Mouse (Mus musculus) hindbrain, embryonic 16.5 days (tissue): ENCODE data around the gene Ddx21. TPM values are rescaled to one million over a fixed set of nuclear protein-coding genes. Genes with fewer than 3 reads are reported as not detected.
A peak's percentile ranks its signal among the peaks of the same experiment; 100 is the strongest.
"Not testable (repeated sequence)": the region's sequence is repeated elsewhere in the genome, so short reads cannot be mapped to it uniquely, and the experiment has no call there.

Source experiments
- ATAC-seq: fragments of 200-750 bp; cut with Nextera tagmentation; 2 replicates; pipeline ENCODE4 v1.8.0; 2017; ENCODE audit warnings: moderate TSS enrichment, moderate library complexity
- H3K27ac ChIP-seq: fragments of 300-500 bp; sonication (generic); 2 replicates; pipeline ENCODE4 v1.5.1; 2014; ENCODE audit warnings: low read depth, mild to moderate bottlenecking, control low read depth, low read length, moderate library complexity
- H3K27me3 ChIP-seq: fragments of 300-500 bp; sonication (generic); replicated peaks from 2 replicates; pipeline ENCODE4 v1.6.1; 2014; ENCODE audit warnings: low read length; ENCODE audit not compliant: control insufficient read depth, insufficient read depth
- H3K36me3 ChIP-seq: fragments of 300-500 bp; sonication (generic); 2 replicates; pipeline ENCODE4 v1.6.1; 2014; ENCODE audit warnings: mild to moderate bottlenecking, low read length, moderate library complexity, mixed read lengths; ENCODE audit not compliant: control insufficient read depth, insufficient read depth
- H3K4me1 ChIP-seq: fragments of 300-500 bp; sonication (generic); 2 replicates; pipeline ENCODE4 v1.6.1; 2014; ENCODE audit warnings: low read depth, low read length; ENCODE audit not compliant: control insufficient read depth, insufficient read depth
- H3K4me2 ChIP-seq: fragments of 300-500 bp; sonication (generic); 2 replicates; pipeline ENCODE4 v1.6.1; 2014; ENCODE audit warnings: mild to moderate bottlenecking, low read length, control low read depth, moderate library complexity
- H3K4me3 ChIP-seq: fragments of 300-500 bp; sonication (generic); 2 replicates; pipeline ENCODE4 v1.5.1; 2014; ENCODE audit warnings: mild to moderate bottlenecking, low read length, control low read depth, moderate library complexity
- H3K9ac ChIP-seq: fragments of 300-500 bp; sonication (generic); 2 replicates; pipeline ENCODE4 v1.6.1; 2014; ENCODE audit warnings: low read depth, mild to moderate bottlenecking, control low read depth, low read length, moderate library complexity
- H3K9me3 ChIP-seq: fragments of 300-500 bp; sonication (generic); 2 replicates; pipeline ENCODE4 v1.6.1; 2014; ENCODE audit warnings: mild to moderate bottlenecking, low read length, moderate library complexity; ENCODE audit not compliant: control insufficient read depth
- WGBS: fragments of 180-500 bp; shearing (Covaris S2); extraction: QIAGEN DNeasy Blood & Tissue Kit; methylation state at CpG from one replicate; pipeline ENCODE4 v1.1.7; 2014; 5-methylcytosine and 5-hydroxymethylcytosine counted together
- polyA plus RNA-seq: library from polyadenylated mRNA; unstranded; fragments of >200 nt; fragmentation: Nextera tagmentation; extraction: Ambion mirVana; gene quantifications from 2 replicates; pipeline ENCODE4 v1.2.1, GENCODE M21; 2015

Ddx21 gene
- polyA plus RNA-seq, 1 experiment from 2014 or later = 10.6 TPM

DNA sequence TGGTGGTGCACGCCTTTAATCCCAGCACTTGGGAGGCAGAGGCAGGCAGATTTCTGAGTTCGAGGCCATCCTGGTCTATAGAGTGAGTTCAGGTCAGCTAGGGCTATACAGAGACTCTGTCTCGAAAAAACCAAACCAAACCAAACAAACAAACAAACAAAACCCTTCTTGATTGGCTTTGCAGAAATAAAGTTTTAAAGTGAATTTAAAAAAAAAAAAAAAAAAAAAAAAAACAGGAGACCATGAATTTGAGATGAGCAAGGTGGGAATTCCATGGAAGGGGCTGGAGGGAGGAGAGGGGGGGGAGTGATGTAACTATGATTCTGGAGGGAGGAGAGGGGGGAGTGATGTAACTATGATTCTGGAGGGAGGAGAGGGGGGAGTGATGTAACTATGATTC is 2.8 kb downstream of the Ddx21 start:
- not testable (repeated sequence) for H3K9ac ChIP-seq, H3K27me3 ChIP-seq, H3K4me2 ChIP-seq, ATAC-seq, H3K27ac ChIP-seq, H3K9me3 ChIP-seq, H3K4me3 ChIP-seq
- H3K4me1 ChIP-seq = peaks cover 17% of the 10 kb centered on the region
- WGBS = 94% methylated on average over 3 of the region's 3 CpGs
- peaks cover 20% of the 10 kb centered on the region for H3K36me3 ChIP-seq

DNA sequence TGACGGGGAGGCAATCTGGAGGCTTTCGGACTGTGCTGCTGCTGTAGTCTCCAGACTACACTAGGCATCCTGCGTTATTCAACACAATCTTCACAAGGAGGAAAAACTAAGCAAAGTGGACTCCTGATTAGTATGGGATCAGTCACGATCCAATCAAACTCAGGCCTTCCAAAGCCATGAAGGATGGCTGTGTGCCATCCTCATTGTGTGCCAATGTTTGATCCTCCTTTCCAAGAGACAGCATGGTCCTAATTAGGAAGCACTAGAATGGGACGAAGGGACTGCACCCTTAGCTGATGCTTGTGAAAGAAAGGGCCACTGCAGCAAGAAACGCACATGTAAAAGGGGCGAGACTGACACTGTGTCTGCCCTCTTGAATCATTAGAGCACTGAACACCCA is 9.6 kb downstream of the Ddx21 start:
- no peak for ATAC-seq
- WGBS = 85% methylated on average over 7 of the region's 7 CpGs
- H3K4me3 ChIP-seq = no peak overlapping the region

GRCm38 (mm10) chr10:62590200-62590599 is 11.9 kb downstream of the Ddx21 start:
- no peaks in the 10 kb centered on the region for H3K27me3 ChIP-seq

More for the DNA sequence above, 9.6 kb downstream of the Ddx21 start:
- no peak overlapping the region for H3K27ac ChIP-seq
- no peaks in the 10 kb centered on the region for H3K4me1 ChIP-seq
- no peaks in the 10 kb centered on the region for H3K9me3 ChIP-seq
- H3K36me3 ChIP-seq = peaks cover 45% of the 10 kb centered on the region
- H3K27me3 ChIP-seq = no peaks in the 10 kb centered on the region
- no peak overlapping the region for H3K9ac ChIP-seq
- no peak overlapping the region for H3K4me2 ChIP-seq

DNA sequence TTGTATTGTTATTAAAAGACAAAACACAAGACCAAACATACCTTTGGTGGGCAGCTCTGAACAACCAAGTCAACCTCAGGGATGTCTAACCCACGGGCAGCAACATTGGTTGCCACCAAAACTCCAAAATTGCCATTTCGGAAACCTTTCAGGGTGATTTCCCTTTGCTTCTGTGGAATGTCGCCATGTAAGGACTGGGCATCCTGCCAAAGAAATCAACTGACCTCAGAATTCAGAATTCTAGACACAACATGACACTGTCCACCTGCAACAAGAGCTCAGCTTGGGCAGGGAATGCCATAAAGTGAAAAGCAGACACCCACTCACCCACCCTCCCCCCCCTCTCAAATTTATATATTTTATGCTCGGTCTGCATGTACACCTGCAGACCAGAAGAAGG is 13.5 kb downstream of the Ddx21 start:
- no peaks in the 10 kb centered on the region for H3K9me3 ChIP-seq
- H3K9ac ChIP-seq = no peak overlapping the region
- no peak overlapping the region for H3K4me3 ChIP-seq
- H3K4me2 ChIP-seq = no peak overlapping the region
- no peak for ATAC-seq
- H3K36me3 ChIP-seq = peaks cover 50% of the 10 kb centered on the region
- H3K27ac ChIP-seq = no peak overlapping the region
- no peaks in the 10 kb centered on the region for H3K27me3 ChIP-seq
- 74% methylated on average over 4 of the region's 4 CpGs for WGBS
- H3K4me1 ChIP-seq = no peaks in the 10 kb centered on the region

More at GRCm38 (mm10) chr10:62590200-62590599, 11.9 kb downstream of the Ddx21 start:
- WGBS = 28% methylated on average over 6 of the region's 6 CpGs
- no peak overlapping the region for H3K4me2 ChIP-seq
- H3K9me3 ChIP-seq = no peaks in the 10 kb centered on the region
- H3K9ac ChIP-seq = no peak overlapping the region
- H3K27ac ChIP-seq = peak overlapping the region; percentile 36; the same call in 1 of the 2 replicates
- ATAC-seq = peak; percentile 89
- no peak overlapping the region for H3K4me3 ChIP-seq
- H3K4me1 ChIP-seq = no peaks in the 10 kb centered on the region
- H3K36me3 ChIP-seq = peaks cover 46% of the 10 kb centered on the region

DNA sequence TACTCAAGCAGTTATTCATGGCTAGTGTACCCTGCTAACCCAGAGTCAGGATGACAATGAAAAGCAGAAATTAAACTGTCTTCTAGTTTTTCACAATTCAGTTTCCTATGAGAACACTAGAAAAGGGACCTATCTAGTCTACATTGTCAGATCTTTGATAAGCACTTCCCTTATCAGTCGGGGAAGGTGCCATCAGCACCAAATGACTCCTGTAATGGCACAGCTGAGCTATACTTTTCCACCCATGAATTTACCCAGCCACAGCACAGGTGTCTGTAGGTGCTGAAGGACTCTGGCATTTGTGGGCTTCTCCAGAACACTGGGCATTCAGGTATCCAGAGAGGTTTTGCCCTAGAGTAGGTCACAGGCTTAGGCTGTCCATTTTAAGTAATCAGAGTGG is 18.8 kb downstream of the Ddx21 start:
- Histone ChIP-seq H3K4me3 (no peak overlapping the region), H3K9me3 (no peaks in the 10 kb centered on the region), H3K4me2 (no peak overlapping the region), H3K4me1 (peaks cover 3% of the 10 kb centered on the region; the same call in 1 of the 2 replicates), H3K27ac (no peak overlapping the region), H3K36me3 (peaks cover 48% of the 10 kb centered on the region), H3K9ac (no peak overlapping the region), H3K27me3 (no peaks in the 10 kb centered on the region)
- WGBS = 85% methylated on average over 1 of the region's 1 CpGs
- ATAC-seq = no peak

- Histone ChIP-seq H3K27ac (no peak overlapping the region), H3K4me1 (peaks cover 3% of the 10 kb centered on the region; the same call in 1 of the 2 replicates), H3K9me3 (no peaks in the 10 kb centered on the region), H3K27me3 (no peaks in the 10 kb centered on the region), H3K4me3 (no peak overlapping the region), H3K4me2 (no peak overlapping the region), H3K9ac (no peak overlapping the region), H3K36me3 (peaks cover 43% of the 10 kb centered on the region)
- WGBS = 84% methylated on average over 7 of the region's 7 CpGs
- ATAC-seq = no peak
These were observed 19.4 kb downstream of the Ddx21 start for GRCm38 (mm10) chr10:62582701-62583100.

DNA sequence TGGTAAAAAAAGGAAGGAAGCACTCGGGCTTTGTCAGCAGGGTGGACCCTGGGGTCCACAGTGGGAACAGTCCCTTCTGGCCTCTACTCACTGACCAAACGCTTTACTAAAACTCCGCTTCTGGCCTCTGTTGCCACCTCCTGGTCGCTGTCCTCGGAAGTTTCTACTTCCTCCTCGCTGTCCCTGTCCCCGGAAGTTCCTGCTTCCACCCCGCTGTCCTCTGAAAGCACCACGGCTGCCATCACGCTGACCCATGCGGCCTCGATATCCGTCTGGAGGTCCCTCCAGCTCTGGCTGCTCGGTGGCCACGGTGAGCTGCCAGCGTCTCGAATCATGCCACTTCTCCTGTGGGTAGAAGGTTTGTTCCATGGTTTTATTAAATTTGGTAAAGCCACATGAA is 19.8 kb downstream of the Ddx21 start:
- WGBS = 92% methylated on average over 17 of the region's 17 CpGs
- Histone ChIP-seq H3K27ac (no peak overlapping the region), H3K9ac (no peak overlapping the region), H3K36me3 (peaks cover 39% of the 10 kb centered on the region), H3K4me1 (peaks cover 6% of the 10 kb centered on the region), H3K27me3 (no peaks in the 10 kb centered on the region), H3K4me3 (no peak overlapping the region), H3K9me3 (no peaks in the 10 kb centered on the region), H3K4me2 (no peak overlapping the region)
- no peak for ATAC-seq

DNA sequence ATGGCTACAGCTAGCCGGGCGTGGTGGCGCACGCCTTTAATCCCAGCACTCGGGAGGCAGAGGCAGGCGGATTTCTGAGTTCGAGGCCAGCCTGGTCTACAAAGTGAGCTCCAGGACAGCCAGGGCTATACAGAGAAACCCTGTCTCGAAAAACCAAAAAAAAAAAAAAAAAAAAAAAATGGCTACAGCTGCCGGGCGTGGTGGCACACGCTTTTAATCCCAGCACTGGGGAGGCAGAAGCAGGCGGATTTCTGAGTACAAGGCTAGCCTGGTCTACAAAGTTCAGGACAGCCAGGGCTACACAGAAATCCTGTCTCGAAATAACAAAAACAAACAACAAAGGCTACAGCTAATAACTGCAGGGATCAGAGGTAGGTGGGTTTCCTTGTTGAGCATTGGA is 23.0 kb downstream of the Ddx21 start:
- H3K4me1 ChIP-seq = peaks cover 16% of the 10 kb centered on the region
- ATAC-seq, H3K4me3 ChIP-seq, H3K27me3 ChIP-seq, H3K9ac ChIP-seq, H3K4me2 ChIP-seq, H3K27ac ChIP-seq, H3K9me3 ChIP-seq: not testable (repeated sequence)
- H3K36me3 ChIP-seq = peaks cover 29% of the 10 kb centered on the region
- WGBS = 92% methylated on average over 12 of the region's 13 CpGs

DNA sequence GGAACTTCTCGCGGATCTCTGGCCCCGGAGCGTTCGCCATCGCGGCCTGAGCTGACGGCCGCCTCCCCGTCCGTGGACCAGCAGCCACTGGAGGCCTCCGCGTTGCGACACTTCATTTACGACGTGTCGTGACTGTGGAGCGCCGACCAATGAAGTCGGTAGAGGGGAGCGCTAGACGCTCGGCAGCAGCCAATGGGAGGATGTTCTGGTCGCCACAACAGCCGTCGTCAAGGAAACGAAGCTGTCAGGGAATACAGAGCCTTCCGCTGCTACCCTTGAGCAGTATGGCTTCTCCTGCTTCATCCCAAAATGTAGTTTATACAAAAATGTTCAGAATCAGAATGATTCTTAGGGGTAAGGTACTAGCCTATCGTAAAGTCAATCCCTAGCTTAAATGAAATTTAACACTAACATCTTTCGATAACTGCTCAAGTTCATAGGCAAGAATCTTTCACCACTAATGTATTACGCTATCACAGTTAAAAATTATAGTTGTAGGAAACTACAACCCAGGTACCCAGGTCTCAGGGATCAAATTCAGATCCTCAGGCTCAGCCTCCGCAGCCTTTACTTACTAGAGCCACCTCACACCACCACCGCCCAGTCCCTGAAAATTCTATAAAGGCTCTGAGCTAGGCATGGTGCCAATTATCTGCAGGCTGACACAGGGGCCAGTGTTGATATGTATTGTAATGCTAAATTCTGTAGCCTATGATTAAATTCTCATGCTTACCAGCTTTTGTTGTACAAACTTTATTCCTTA is 23.6 kb downstream of the Ddx21 start, which contains the start of gene Kif1bp:
Kif1bp (minus strand) TSS at position 120 of the 763 bp plus-strand sequence.
- Histone ChIP-seq H3K4me3 (peak within 1 kb of the TSS; percentile 84), H3K27ac (peak within 1 kb of the TSS; percentile 87), H3K4me1 (peaks cover 16% of the 10 kb centered on the region), H3K27me3 (no peaks in the 10 kb centered on the region), H3K9ac (peak within 1 kb of the TSS; percentile 86), H3K36me3 (peaks cover 28% of the 10 kb centered on the region), H3K4me2 (peak within 1 kb of the TSS; percentile 78), H3K9me3 (no peaks in the 10 kb centered on the region)
- 5% methylated on average over 33 of the region's 33 CpGs for WGBS
- ATAC-seq = peak; percentile 99
